Mouse (Mus musculus) limb, embryonic 15.5 days (tissue): ENCODE data around the gene Mreg. TPM values are rescaled to one million over a fixed set of nuclear protein-coding genes. Genes with fewer than 3 reads are reported as not detected.

Experiments used
- polyA plus RNA-seq: library from polyadenylated mRNA; unstranded; fragments of >200 nt; fragmentation: Nextera tagmentation; extraction: Ambion mirVana; gene quantifications from 2 replicates; pipeline ENCODE4 v1.2.1, GENCODE M21; 2015

The Mreg gene
- polyA plus RNA-seq, 1 experiment from 2014 or later, result 5.4 TPM

Other genes with a start within 250 kb of the Mreg start
- 33.3 and 35.7 TPM in 2 replicates for gene Pecr, start 72.0 kb upstream of the Mreg start, polyA plus RNA-seq
- gene Tmem169, start 72.1 kb upstream of the Mreg start, polyA plus RNA-seq, result 3.3 and 3.5 TPM in 2 replicates
- 35.4 and 35.9 TPM in 2 replicates for gene Xrcc5, start 95.1 kb upstream of the Mreg start, polyA plus RNA-seq